Mouse (Mus musculus) thymus, postnatal 25 days (tissue): Measurements from ENCODE around the gene Shisa5.

Experiments used
- DNase-seq: peaks from one replicate; pipeline ENCODE4 v3.0.0; 2022

Shisa5 gene

DNA sequence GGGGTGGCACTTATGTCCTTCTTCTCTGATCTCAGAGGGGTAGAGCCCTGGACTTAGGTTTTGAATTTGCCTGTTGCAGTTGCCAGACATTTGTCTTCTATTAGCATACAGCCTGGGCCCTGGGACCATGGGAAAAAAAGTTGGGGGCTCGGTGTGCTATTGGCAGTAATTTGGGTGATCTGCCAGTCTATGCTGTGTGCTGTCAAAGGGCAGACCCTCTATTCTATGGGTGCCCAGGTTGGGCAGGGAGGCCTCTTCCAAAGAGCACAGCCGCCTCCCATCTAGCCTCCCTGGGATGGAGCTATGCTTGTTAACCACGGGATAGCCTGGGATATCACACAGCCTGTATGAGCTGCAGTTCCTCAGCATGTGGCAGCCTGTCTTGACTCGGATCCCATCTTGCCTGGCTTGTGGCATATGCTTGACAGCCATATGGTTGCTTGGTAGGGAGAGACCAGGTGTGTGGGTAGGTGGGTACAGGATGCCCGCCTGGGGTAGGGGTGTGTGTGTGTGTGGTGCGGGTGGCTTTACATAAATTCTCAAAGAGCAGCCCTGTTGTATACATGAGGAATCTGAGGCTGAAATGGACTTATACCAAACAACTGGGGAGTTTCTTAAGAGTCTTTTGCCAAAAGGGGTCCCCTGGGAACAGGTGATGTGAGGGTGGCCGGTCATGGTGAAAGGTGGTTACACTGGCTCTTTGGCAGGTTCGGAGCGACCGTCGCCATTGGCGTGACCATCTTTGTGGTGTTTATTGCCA is 17.1 kb downstream of the Shisa5 start:
- no peak for DNase-seq

DNA sequence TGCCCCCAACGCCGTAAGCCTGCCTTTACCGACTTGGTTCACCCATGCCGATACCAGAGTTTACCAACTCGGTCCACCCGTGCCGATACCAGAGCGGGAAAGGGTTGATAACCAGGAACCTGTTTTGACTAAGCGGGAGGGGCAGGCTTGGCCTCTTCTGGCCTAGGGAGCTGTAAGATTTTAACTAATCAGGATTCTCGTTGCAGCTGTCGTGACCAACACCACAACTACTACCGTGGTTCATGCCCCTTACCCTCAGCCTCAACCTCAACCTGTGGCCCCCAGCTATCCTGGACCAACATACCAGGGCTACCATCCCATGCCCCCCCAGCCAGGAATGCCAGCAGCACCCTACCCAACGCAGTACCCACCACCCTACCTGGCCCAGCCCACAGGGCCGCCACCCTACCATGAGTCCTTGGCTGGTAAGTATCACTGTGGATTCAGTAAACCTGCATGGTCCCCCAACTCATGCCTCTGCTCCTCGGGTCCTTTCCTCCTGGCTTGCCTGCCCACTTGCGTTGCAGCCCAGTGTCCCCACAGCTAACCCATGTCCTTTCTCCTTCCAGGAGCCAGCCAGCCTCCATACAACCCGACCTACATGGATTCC is 17.8 kb downstream of the Shisa5 start:
- no peak for DNase-seq

DNA sequence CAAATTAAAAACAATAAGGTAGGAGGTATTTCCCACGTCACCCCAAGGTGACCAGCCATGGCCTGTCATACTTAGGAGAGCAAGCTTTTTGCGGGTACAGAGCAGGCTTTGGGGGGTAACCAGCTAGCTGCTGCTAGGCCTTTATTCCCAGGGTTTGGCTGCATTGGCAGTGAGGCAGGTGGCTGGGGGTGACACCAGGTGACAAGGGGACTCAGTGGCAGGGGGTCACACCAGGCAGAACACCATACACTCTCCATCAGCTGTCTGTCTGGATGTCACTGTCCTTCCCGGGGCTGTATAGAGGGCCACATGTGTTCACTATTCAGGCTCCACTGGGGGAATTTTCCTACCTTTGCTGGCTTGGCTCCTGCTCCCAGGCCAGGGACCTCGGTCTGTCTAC is 18.6 kb downstream of the Shisa5 start:
- no peak for DNase-seq

GRCm38 (mm10) chr9:109057543-109057942 is 19.2 kb downstream of the Shisa5 start:
- no peak for DNase-seq

DNA sequence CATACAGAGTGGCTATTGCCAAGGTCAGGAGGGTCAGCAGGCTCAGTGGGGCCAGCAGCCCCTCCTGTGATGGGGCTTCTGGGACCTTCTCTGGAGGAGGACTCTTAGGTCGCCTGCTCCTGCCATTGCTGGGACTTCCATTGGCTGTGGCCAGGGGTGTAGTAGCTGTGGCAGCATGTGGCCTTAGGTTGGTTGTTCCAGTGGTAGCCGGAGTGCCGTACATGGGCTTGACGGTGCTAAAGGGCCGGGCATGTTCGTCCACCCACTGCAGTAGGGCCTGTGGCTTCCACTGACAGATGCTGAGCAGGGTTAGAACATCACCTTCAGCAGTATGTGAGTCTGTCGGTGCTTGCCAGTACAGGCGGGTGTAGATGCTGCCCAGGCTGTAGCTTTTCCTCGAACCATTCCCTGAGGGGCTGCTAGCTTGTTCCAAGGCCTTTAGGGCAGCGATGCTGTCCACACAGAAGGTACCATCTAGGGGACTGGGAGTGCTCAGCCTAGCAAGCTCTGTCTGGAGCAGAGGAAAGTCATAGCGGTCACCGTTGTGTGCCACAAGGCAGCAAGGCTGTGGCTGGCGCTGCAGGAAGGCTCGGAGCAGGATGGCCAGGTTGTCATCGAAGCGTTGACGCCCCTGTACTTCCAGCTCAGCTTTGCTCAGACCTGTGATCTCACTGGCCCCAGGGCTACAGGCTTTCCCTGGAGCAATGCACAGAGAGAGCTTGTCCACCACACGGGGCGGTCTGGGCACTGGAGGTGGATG is 19.8 kb downstream of the Shisa5 start:
- DNase-seq: no peak

GRCm38 (mm10) chr9:109059136-109059903 is 21.0 kb downstream of the Shisa5 start, which contains the start of gene Trex1:
Trex1 (minus strand) TSS chr9:109059734.
- DNase-seq: peak; percentile 88

DNA sequence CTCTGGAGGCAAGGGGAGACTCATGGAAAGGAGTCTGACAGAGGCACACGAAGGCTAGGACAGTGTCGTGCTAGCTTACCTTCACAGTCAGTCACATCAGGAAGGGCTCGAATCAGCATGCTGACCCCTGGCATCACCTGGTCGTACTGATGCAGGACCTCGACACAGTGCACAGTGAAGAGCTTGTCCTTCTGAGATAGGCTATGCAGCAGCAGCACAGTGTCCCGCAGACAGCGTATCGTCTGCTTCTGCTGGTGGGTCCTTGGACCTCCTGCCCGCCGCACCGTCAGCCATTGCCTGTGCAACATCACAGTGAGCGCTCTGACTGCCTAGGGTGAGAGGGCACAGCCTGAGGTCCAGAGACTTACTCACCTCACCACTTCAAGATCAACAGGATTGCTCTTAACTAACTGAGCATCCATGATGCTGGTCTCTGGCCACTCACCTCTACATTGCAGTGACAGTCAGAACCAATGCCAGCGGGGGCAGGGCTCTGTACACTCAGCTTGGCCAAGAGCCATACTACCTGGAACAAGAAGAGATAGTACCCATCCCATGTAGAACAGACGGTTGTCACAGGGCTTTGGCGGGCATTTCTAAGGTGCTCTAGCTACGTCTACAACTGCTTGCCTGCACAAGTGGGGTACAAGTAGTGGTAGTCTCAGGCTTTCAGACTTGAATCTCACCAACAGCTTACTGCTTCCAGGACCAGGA is 22.0 kb downstream of the Shisa5 start:
- DNase-seq: no peak

- no peak for DNase-seq
Measured at GRCm38 (mm10) chr9:109060898-109061295, 22.5 kb downstream of the Shisa5 start.

DNA sequence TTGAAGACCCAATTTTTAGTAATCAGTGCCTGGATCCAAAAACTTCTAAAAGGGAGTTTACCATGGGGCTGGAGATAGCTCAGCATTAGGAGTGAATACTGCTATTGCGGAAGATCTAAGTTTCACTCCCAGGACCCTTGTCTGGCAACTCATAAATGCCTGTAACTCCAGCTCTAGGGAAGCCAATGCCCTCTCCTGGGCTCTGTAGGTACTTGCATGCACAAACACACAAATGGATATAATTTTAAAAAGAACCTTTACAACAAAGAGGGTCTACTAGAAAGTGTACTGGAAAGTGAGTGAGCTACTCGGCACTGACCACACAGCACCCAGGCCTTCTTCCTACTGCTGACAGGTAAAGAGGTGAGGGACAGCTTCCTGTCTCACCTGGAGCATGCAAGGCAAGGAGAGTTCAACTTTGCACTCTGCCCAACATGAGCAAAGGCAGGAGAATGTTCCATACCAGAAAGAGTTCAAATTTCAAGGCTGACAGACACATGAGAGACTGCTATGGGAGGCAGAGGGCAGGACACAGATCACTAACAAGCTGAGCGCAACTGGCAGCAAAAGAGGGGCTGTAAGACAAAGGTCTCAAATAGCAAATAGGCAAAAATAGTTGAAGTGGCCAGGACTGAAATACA is 29.9 kb downstream of the Shisa5 start:
- no peak for DNase-seq

- DNase-seq: peak; percentile 90
Measured at GRCm38 (mm10) chr9:109073661-109074573, 35.6 kb downstream of the Shisa5 start, which contains the start of gene Atrip. Atrip (minus strand) TSS chr9:109074124.

- no peak for DNase-seq
Measured at GRCm38 (mm10) chr9:109080516-109080915, 42.2 kb downstream of the Shisa5 start.

GRCm38 (mm10) chr9:109081749-109082123 is 43.4 kb downstream of the Shisa5 start:
- DNase-seq: no peak

- DNase-seq: peak; percentile 84
Measured at GRCm38 (mm10) chr9:109082124-109082800, 43.9 kb downstream of the Shisa5 start, which contains the start of the genes Ccdc51 and Tma7. Ccdc51 (plus strand) TSS chr9:109082493. Tma7 (minus strand) TSS chr9:109082587.

DNA sequence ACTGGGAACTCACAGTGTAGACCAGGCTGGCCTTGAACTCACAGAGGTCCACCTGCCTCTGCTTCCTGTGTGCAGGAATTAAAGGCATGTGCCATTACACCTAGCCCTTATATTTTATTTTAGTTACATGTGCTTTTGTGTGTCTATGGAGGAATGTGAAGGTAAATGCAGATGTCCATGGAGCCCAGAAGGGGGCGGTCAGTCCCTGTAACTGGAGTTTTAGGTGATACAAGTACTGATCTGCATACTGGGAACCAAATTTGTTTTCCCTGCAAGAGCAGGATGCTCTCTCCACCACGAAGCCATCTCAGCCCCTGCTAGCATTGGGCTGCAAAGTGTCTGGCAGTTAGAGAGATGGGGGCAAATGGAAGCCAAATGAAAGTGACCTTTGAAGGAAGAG is 46.6 kb downstream of the Shisa5 start:
- no peak for DNase-seq

GRCm38 (mm10) chr9:109087987-109088386 is 49.6 kb downstream of the Shisa5 start:
- DNase-seq: no peak

DNA sequence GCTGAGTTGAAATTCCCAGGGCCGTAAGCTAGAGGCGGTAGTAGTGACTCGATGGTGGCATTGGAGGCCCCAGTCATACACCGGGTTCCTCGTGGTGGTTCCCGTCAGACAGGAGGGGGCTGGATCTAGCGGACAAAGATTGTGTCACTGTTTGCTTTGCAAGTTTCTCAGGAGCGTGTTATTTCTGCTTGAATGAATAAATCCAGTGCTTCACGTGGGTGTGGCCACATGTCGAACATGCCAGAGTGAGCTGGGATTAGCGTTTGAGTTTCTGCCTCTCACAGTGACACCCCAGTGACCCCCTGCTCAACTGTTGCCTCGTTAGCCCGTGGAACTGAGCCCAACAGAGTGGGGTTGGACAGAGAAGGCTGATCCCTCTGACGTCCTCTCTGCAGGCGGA is 52.1 kb downstream of the Shisa5 start:
- DNase-seq: no peak

DNA sequence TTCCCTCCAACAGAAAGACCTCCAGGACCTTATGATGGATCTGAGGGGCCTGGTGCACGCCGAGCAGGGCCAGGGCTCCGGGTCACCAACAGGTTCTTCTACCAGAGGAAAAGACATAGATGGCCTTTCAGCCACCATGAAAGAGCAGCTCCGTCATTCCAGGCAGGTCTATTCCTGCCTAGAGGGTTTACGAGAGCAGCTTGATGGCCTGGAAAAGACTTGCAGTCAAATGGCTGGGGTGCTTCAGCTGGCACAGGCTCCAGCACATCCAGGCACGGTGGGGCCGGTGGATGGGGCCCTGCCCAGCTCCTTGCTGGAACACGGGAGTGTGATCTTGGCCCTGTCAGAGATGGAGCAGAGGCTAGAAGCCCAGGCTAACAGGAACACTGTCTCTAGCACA is 53.4 kb downstream of the Shisa5 start:
- no peak for DNase-seq

DNA sequence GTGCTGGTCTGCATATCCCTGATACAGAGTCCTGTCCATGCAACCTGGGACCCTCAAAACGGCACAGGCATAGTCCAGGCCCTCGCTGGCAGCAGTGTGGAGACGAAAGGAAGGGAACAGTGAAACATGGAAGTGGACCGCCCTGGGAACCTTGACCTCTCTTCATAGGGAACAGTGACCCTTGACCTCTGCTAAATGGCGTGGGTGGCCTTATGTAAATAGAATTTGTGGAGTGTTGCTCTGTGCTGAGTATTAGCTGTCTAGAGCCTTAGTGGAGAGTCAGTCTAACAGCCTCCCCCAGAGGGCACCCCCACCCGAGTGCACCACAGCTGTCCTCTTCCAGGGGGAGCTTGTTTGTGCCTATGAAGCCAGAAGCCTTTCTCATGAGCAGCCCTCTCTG is 54.4 kb downstream of the Shisa5 start:
- no peak for DNase-seq

DNA sequence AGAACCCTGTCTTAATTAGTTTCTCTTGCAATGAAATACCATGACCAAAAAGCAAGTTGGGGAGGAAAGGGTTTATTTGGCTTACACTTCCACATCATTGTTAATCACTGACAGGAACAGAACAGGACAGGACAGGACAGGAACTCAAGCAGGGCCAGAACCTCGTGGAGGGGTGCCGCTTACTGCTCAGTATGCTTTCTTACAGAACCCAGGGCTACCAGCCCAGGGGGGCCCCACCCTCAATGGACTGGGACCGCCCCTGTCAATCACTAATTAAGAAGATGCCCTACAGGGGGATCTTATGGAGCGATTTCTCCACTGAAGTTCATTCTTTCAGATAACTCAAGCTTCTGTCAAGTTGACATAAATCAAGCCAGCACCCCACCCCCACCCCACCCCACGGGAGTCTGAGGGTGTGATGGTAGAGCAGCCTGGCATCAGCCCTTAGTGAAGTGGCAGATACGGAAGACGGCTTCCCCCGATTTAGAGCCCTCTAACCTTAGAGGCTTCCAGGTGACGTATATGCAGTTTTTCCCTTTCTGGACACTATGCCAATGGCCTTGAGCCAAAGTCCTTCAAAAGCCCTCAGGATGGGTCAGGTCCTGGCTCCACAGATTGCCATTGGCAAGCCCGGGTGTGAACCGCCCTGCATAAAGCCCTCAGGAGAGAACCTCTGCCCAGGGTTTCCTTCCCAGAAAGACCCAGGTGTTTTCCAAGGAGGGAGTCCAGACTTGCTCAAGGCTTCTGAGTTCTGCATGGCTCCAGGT is 55.6 kb downstream of the Shisa5 start:
- no peak for DNase-seq
